Mouse (Mus musculus): Measurements from ENCODE around the gene AA467197.

AA467197 gene

DNA sequence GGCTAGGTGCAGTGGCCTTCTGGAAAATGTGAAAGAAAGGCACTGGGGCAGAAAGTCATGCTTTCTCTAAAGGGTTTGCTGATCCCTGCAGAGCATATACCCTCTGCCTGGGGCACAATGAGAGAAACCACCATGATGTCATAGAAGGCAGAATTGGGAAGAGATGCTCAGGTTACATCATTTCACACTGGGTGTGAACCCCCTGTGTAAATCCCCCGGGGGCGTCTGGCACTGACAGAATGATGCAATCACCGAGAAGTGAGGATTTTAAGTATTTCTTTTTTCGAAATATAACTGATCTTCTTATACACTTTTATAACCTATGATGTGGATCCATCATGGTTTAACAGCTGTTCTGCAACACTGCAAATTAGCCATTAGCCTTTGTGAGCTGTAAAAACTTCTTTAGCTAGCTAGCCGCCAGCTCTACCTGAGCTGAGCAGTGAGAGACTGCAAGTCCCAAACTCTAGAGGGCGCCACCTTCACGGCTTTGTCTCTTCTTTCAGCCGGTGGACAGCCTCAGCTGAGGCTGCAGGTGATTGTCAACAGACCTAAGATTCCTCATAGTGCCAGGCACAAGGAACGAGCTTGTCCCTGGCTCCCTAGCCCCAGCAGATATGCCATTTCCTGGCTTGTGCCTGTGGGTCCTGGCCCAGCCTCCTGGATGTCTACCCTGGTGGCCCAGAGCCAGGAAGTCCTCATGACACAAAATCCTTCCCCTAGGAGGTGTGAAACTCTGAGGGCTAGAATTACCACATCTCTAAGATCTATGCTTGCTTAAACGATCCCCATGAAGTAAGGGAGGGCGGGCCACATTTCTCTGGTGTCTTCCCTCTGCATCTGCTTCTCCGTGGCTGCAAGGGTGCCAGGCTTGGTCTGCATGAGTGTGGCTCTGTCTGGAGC is 29.4 kb downstream of the AA467197 start:
- no peak for TF ChIP-seq GATA4 (IDR thresholded peaks at IDR 0.05; ENCODE audit: insufficient replicate concordance, low read length)

DNA sequence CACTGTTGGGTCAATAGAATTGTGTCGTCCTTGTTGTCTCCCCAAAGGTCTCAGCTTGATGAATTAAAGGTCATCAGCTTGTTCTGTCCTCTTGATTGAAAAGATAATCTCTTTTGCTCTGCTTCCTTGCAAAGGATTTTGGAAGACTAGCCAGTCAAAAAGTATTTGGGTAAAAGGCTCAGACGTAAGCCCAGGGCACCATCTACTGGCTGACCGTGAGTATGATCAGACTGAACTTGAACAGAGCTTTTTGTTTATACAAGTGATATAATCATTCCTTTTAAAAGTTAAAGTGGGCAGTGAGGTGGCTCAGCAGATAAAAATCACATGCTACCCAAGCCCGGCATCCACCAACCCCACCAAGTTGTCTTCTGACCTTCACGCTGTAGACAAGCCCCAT is 31.1 kb downstream of the AA467197 start:
- no peak for TF ChIP-seq GATA4 (IDR thresholded peaks at IDR 0.05; ENCODE audit: insufficient replicate concordance, low read length)

DNA sequence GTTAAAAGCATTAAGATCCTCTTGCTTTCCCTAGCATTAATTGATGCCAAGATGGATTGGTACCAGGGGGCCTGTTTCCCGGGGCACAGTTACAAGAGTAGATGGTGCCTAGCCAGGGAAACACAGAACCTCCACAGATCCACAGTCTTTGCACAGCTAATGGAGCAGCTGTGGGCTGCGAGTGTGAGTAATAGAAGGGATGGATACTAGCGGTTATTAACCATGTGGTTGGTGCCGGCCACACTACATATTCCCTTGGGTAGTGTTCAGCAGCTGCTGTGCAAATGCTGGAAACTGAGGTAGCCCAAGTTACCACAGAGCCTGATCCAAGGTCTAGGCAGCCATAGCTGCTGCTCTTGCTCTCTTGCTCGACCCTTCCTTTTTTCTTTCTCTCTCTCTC is 34.9 kb downstream of the AA467197 start:
- no peak for TF ChIP-seq GATA4 (IDR thresholded peaks at IDR 0.05; ENCODE audit: insufficient replicate concordance, low read length)

DNA sequence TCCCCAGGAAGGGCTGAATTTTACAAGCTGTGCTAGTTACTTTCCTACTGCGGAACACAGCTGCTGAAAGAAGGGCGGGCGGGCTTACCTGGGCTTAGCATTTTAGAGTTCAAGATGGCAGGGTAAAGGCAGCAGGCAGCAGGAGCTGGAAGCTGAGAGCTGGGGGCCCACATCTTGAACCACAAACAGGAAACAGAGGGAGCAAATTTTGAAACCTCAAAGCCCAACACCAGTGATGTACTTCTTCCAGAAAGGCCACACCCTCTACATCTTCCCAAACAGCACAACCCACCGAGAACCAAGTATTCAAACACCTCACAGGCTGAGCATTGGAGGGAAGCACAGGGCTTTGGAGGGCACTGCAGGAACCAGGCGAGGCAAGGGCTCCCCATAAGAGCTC is 36.1 kb downstream of the AA467197 start:
- TF ChIP-seq GATA4 (IDR thresholded peaks at IDR 0.05; ENCODE audit: insufficient replicate concordance, low read length): no peak

DNA sequence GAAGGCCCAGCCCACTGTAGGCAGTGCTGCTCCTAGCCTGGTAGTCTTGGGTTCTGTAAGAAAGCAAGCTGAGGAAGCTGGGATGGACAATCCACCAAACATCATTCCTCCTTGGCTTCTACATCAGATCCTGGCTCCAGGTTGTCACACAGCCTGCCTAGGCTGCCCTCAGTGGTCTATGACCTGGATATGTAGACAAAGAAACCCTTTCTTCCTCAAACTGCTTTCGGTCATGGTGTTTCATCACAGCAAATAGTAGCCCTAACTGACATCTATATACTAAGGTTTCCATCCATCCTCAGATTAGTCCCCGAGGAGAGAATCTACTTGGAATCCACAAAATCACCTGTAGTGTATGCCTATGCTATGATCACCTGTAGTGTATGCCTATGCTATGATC is 38.3 kb downstream of the AA467197 start:
- TF ChIP-seq GATA4 (IDR thresholded peaks at IDR 0.05; ENCODE audit: insufficient replicate concordance, low read length): no peak

DNA sequence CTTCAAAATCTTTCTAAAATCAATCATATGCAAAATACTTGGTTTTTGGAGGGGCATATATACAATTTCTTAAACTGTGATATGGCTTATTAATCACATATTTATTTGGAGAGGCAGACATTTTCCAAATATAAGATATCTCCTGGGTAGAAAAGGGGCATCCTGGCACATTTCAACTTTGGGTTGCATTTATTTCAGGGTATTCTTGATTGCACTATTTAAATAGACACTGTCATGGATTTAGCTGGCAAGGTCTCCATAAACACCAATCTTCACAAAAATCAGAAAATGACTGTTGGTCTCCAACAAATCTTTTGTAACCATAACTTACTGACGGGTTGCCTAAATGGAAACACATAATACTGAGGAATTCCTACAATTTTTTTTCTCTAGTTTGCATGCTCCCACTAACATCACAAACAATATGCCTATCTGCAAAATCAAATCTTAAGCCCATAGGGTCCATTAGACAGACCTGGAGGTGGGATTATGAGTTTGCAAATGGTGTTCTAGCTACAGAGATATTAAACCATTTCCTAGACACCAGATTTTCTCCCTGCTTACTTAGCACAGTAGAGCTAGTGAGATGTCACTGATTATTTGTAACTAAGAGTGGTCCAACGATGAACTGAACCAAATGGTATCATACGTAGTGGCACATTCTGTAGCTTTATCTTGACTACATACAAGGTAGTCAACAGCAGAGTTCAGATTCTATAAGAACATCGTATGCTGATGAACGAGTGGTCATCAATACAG is 44.8 kb downstream of the AA467197 start:
- no peak for TF ChIP-seq GATA4 (IDR thresholded peaks at IDR 0.05; ENCODE audit: insufficient replicate concordance, low read length)

DNA sequence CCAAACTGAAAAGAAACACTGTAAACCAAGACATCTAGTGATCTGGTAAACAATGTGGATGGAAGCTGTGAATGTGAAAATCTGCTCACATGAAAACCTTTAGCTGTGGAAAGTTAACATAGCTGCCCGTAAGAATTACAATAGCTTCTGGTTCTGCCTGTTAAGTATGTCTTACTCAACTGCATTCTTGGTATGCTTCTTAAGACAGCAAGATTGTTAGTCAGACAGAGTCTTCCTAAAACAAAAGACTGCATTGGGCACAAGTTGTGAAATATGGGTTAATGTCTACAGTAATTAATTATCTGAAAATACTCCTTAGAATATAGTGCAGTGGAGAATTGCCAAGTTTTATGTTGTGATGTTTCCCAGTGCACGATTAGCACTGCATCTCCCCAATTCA is 45.7 kb downstream of the AA467197 start:
- TF ChIP-seq GATA4 (IDR thresholded peaks at IDR 0.05; ENCODE audit: insufficient replicate concordance, low read length): no peak

DNA sequence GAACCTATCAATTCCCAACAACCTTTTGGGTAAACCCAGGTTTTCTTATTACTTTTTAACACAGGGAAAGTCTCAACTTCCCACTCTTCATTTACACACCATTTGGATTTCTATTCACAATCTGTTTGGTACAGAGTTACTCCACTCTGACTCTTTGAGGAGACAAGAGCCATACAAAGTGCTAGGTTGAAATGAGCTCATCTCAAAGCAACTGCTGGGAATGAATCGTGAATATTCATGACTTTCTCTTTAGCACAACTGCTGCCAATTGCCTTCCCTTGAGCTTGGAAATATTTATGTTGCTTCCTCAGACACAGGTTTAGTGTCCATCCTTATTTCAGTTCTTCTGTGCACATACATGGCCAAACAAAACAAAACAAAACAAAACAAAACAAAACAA is 46.9 kb downstream of the AA467197 start:
- no peak for TF ChIP-seq GATA4 (IDR thresholded peaks at IDR 0.05; ENCODE audit: insufficient replicate concordance, low read length)

DNA sequence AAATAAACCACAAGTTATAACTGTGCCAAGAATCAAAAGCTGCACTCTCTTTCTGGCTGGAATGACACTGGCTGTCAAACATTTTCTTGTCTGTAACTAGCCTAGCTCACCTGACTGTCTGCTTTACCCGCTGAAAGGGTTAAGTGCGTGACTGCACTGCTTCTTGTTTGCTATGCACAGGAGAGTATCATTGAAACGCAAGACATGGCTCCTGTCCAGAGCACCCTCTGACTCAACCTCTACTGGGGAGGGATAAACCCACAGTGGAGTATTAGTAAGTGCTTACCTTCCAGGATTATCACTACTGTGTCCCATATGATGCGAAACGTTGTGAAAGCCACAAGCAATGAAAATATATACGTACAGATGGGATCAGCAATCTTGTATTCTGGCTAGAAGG is 49.9 kb downstream of the AA467197 start:
- no peak for TF ChIP-seq GATA4 (IDR thresholded peaks at IDR 0.05; ENCODE audit: insufficient replicate concordance, low read length)

All from liver, adult (tissue).